Mouse (Mus musculus) erythroblast, embryonic 14.5 days (primary cell): ENCODE data around the gene Polr2b.

Source experiments
- GATA1 ChIP-seq: IDR thresholded peaks from 2 replicates; pipeline ENCODE4 v1.6.1; 2012; ENCODE audit warnings: low read length, inconsistent platforms, mixed read lengths
- TAL1 ChIP-seq: IDR thresholded peaks from 3 replicates; pipeline ENCODE4 v1.6.1; 2012; ENCODE audit warnings: low read length, inconsistent platforms, mixed read lengths

DNA sequence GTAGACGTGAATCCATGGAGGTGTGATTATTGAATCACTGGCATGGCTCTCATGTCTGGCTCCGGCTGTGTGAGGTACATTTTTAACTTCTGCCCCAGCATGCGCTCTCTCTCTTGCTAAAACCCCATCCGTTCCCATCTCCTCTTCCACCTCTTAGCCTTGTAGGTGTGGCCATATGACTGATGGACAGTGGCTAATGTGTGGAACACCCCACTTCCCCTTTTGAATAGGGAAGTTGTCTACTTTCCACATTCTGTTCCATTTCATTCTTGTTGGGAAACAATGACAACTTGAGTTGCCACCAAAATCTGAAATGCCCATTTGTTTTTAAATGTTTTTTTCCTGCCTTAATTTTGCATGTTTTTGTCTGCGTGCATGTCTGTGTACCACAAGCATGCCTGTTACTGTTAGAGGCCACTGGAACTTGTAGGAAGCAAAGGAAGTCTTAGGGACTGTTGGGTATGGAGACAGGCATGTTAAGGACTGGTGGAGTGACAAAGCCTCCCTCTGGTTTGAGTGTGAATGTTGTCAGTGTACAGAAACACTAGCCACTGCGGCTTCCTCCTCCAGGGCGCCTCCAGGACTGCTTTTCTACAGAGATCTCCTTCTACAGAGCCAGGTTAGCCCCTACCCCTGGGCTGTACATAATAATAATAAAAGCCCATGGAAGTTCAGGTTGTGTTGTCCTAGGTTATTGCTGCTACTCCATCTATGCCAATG is 17.0 kb upstream of the Polr2b start:
- TF ChIP-seq TAL1 = no peak
- TF ChIP-seq GATA1 = no peak
